Mouse (Mus musculus): ENCODE data around the gene Foxd2. TPM values are rescaled to one million over a fixed set of nuclear protein-coding genes. Genes with fewer than 3 reads are reported as not detected.

The Foxd2 gene
- total and polyA plus RNA-seq, 3 experiments: 0.14 to 0.17 TPM; not detected in 1

DNA sequence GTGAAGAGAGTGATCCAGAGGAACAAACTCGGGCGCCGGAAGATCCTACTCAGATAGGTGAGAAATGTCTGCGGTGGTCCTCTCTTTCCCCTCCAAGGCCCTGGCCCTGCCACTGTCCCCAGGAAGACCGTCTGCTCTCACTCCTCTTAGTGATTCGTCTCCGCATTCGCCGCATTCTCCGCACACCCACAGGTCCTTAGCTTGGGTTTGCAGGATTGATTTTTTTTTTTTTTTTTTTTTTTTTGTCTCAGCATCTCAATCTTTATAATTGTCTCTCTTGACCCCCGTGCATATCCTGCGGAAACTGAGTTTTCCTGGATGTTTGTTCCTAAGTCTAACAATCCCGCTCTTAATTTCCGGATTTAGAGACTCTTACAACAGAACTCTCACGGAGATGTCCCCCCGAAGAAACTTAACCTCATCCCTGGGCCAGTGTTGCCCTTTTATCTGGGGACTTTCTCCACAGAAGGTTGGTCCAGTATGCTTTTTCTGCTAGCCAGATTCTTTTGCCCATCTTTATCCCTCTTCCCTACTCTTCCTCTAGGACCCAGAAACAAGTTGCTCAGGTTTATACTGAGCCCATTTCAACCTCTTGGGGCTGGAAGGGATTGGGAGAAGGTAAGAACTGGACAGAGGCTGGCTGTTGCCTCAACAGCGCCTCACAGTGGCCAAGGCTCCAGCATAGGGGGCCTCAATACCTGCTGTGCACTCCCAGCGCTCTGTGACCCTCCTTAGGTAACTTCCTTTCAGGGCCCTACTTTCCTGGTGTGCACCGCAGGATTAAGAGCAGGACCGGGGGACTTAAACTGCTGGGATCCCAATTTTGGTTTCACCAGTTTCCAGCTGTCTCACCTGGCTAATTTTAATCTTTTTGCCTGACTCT, 1.2 kb upstream of the Foxd2 start (continued):
- TF ChIP-seq SIN3A (IDR thresholded peaks at IDR 0.05; ENCODE audit: low read length) (peak; percentile 73; the same call in 1 of the 2 replicates), TCF12 (IDR thresholded peaks at IDR 0.05; ENCODE audit: low read depth, low read length) (no peak), ZMIZ1 (IDR thresholded peaks at IDR 0.05; ENCODE audit: low read depth, low read length) (no peak), ZKSCAN1 (IDR thresholded peaks at IDR 0.05; ENCODE audit: borderline replicate concordance, low read depth, low read length) (no peak), RCOR1 (conservative IDR thresholded peaks at IDR 0.05; ENCODE audit: low read depth, low read length) (no peak), JUND (conservative IDR thresholded peaks at IDR 0.05; ENCODE audit: low read depth, low read length) (no peak), CTCF (conservative IDR thresholded peaks at IDR 0.05 in 1 of 2, IDR thresholded peaks at IDR 0.05 in 1 of 2; ENCODE audit: low read depth in 2 of 2, low read length in 2 of 2) (peak; percentile 64 to 88), USF1 (IDR thresholded peaks at IDR 0.05; ENCODE audit: low read depth, low read length) (no peak), CHD2 (IDR thresholded peaks at IDR 0.05; ENCODE audit: low read length) (no peak), ETS1 (conservative IDR thresholded peaks at IDR 0.05; ENCODE audit: low read depth, low read length) (no peak), MYC (IDR thresholded peaks at IDR 0.05; ENCODE audit: low read depth, low read length) (no peak), MAFK (IDR thresholded peaks at IDR 0.05; ENCODE audit: insufficient replicate concordance, low read length) (no peak), PAX5 (IDR thresholded peaks at IDR 0.05; ENCODE audit: low read length) (no peak)

DNA sequence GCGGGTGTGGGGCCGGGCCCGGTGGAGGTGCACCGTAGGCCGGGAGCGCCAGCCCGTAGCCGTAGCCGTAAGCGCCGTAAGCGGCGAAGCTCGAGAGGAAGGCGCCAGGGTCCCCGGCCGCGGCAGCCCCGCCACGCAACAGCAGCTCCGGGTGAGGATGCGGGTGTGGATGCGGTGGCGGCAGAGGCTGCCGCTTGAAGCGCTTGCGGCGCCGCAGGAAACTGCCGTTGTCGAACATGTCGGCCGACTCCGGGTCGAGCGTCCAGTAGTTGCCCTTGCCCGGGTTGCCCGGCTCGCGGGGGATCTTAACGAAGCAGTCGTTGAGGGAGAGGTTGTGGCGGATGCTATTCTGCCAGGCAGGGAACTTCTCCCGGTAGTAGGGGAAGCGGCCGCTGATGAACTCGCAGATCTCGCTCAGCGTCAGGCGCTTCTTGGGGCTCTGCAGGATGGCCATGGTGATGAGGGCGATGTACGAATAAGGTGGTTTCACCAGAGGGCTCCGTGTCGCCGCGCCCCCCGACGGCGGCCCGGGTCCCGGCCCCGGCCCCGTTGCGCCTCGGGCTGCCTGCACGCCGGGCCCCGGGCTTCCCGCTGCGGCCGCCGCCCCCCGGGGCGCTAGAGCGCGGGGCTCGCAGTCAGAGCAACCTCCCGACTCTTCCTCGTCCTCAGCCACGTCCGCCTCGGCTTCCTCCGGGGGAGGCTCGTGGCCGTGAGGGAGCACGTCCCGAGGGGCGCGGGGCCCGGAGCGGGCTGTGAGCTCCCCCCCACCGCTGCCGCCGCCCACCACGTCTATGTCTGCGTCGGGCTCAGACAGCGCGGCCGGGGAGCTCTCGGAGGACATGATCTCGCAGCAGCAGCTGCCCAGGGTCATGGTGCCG, 483 bp downstream of the Foxd2 start:
- DNase-seq (ENCODE audit: extremely low read depth): no peak
- Histone ChIP-seq H3K9me3 (replicated peaks; ENCODE audit: low read length) (peaks cover 15% of the 10 kb centered on the region), H3K36me3 (replicated peaks in 1 of 2; ENCODE audit: control insufficient read depth in 1 of 2, insufficient read depth in 1 of 2, low read length in 1 of 2) (peaks cover 0 to 7% of the 10 kb centered on the region in 2 experiments), H3K79me2 (replicated peaks; ENCODE audit: control insufficient read depth, extremely low read depth, insufficient read depth, poor library complexity, severe bottlenecking) (no peaks in the 10 kb centered on the region), H3K4me3 (replicated peaks in 1 of 3; ENCODE audit: low read depth in 2 of 3, low read length in 2 of 3, poor library complexity in 1 of 3) (peak overlapping the region in 2 of 3 experiments; percentile 67 to 74), H3K9ac (ENCODE audit: insufficient read depth, low read depth) (peak overlapping the region; percentile 52; the same call in 1 of the 2 replicates), H3K27ac (ENCODE audit: insufficient read depth, low read depth) (peak overlapping the region; percentile 70), H3K4me1 (ENCODE audit: control insufficient read depth in 1 of 2, insufficient read depth in 2 of 2) (peaks cover 0 to 5% of the 10 kb centered on the region in 2 experiments; a peak in 2 of 4 replicates), H3K4me2 (ENCODE audit: insufficient read depth, low read depth, poor library complexity, severe bottlenecking) (peak overlapping the region; percentile 59), H3K27me3 (replicated peaks) (peaks cover 20% of the 10 kb centered on the region)
- dilution Hi-C loops (cut with MboI; ENCODE audit: extremely low pct_ligation_motif_present, extremely low pct_unique_long_range_greater_than_20kb, low sequenced_read_pairs) (no loop called here), in situ Hi-C loops (cut with MboI; ENCODE audit: low pct_ligation_motif_present, low pct_unique_long_range_greater_than_20kb, low sequenced_read_pairs) (no loop called here)
- no peak for TF ChIP-seq ZNF384 (IDR thresholded peaks at IDR 0.05; ENCODE audit: low read depth, low read length)
- no peak for TF ChIP-seq EP300 (IDR thresholded peaks at IDR 0.05; ENCODE audit: low read length)
- TF ChIP-seq HCFC1 (IDR thresholded peaks at IDR 0.05; ENCODE audit: low read depth, low read length): no peak
- TF ChIP-seq E2F4 (IDR thresholded peaks at IDR 0.05; ENCODE audit: insufficient replicate concordance, low read depth, low read length): no peak
- TF ChIP-seq SIN3A (IDR thresholded peaks at IDR 0.05; ENCODE audit: low read length): no peak
- TF ChIP-seq USF1 (IDR thresholded peaks at IDR 0.05; ENCODE audit: low read depth, low read length): no peak
- TF ChIP-seq CHD2 (IDR thresholded peaks at IDR 0.05; ENCODE audit: low read length): no peak
- TF ChIP-seq TCF12 (IDR thresholded peaks at IDR 0.05; ENCODE audit: low read depth, low read length): no peak
- TF ChIP-seq POLR2A (IDR thresholded peaks at IDR 0.05; ENCODE audit: low read depth, low read length): no peak
- no peak for TF ChIP-seq RAD21 (IDR thresholded peaks at IDR 0.05; ENCODE audit: low read depth, low read length)
- no peak for TF ChIP-seq USF2 (conservative IDR thresholded peaks at IDR 0.05; ENCODE audit: low read depth, low read length)
- no peak for TF ChIP-seq POLR2AphosphoS2 (IDR thresholded peaks at IDR 0.05; ENCODE audit: low read depth, low read length)
- no peak for TF ChIP-seq ZC3H11A (IDR thresholded peaks at IDR 0.05; ENCODE audit: low read depth, low read length)
- TF ChIP-seq ZMIZ1 (IDR thresholded peaks at IDR 0.05; ENCODE audit: low read depth, low read length): no peak
- TF ChIP-seq GABPA (IDR thresholded peaks at IDR 0.05; ENCODE audit: insufficient replicate concordance, low read depth, low read length): no peak
- TF ChIP-seq ELF1 (IDR thresholded peaks at IDR 0.05; ENCODE audit: low read depth, low read length): no peak
- no peak for TF ChIP-seq ETS1 (conservative IDR thresholded peaks at IDR 0.05; ENCODE audit: low read depth, low read length)

Measured in CH12.LX (cell line).